Mouse (Mus musculus): Measurements from ENCODE around the gene Zfp58. TPM values are rescaled to one million over a fixed set of nuclear protein-coding genes. Genes with fewer than 3 reads are reported as not detected.
"Not testable (repeated sequence)": the region's sequence is repeated elsewhere in the genome, so short reads cannot be mapped to it uniquely, and the experiment has no call there.

The Zfp58 gene
- polyA plus RNA-seq, 2 experiments: 1.1 to 1.7 TPM

DNA sequence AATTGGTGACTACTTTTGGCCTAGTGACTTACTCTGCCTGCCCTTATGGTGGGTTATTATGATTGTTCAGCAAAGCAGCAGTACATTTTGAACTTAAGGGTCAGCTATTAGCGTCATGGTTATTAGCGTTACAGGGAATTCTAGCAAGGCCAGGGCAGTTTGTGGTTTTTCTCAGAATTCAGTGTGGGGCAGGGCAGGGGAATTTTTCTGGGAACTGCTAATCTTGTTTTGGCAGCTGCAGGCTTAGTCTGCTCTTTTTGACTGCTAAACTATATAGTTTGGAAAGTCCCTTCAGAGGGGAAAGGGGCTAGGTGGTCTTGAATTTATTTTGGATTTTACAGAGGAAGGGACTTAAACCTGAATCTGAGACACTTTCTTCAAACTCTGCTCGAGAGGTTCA lies 31.1 kb downstream of the Zfp58 start:
- no peaks in the 10 kb centered on the region for H3K27me3 ChIP-seq (ENCODE audit: control insufficient read depth, insufficient read depth, low read length)
- H3K36me3 ChIP-seq (replicated peaks; ENCODE audit: control insufficient read depth, insufficient read depth, low read depth): peaks cover 4% of the 10 kb centered on the region; the same call in 1 of the 2 replicates
- H3K27ac ChIP-seq: no peak overlapping the region
- ATAC-seq (ENCODE audit: insufficient read depth): no peak
- no peak overlapping the region for H3K4me2 ChIP-seq (ENCODE audit: low read depth)
- H3K9me3 ChIP-seq (ENCODE audit: control insufficient read depth, low read length): no peaks in the 10 kb centered on the region
- TF ChIP-seq EP300 (IDR thresholded peaks at IDR 0.05; ENCODE audit: low read depth): no peak
- no peak for TF ChIP-seq CTCF (IDR thresholded peaks at IDR 0.05; ENCODE audit: low read depth)
- no peak overlapping the region for H3K9ac ChIP-seq (replicated peaks)
- DNase-seq (ENCODE audit: low read depth in 3 of 3, low spot score in 3 of 3): no peak
- no peak overlapping the region for H3K4me3 ChIP-seq (ENCODE audit: insufficient read depth in 1 of 2, low read depth in 2 of 2, low read length in 2 of 2)
- H3K4me1 ChIP-seq (replicated peaks; ENCODE audit: control insufficient read depth in 2 of 2, insufficient read depth in 2 of 2, low read length in 1 of 2): no peaks in the 10 kb centered on the region
- 55% methylated on average over 3 of the region's 3 CpGs for WGBS (ENCODE audit: insufficient replicate concordance)

DNA sequence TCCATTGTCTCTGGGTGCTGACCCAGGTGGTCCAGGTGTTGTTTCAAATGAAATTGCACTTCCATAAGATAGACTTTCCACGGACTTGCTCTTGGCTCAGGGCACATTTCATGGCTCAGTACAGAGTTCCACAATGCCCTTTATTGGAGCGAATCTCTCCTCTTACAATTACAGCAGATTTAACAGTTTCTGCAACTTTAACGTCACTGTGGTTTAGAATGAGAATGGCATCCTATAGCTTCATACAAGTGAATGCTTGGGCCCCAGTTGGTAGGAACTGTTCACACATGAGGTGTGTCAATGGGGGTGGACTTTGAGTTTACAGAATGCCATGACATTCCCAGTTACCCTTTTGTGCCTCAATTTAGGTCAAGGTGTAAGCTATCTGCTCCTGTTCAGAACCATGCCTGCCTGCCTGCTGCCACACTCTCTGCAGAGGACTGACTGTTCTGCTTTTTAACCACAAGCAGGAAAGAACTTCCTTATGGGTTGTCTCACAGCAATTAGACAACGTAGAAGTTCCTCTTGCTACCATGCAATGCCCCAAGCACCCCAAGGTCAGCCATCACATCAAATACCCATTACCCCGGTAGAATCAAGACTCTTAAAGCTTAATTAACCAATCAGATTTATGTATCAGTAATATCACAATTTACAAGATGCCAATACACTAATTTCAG lies 36.7 kb downstream of the Zfp58 start:
- not testable (repeated sequence) for DNase-seq (ENCODE audit: low read depth in 3 of 3, low spot score in 3 of 3); H3K9ac ChIP-seq (replicated peaks); H3K27ac ChIP-seq; H3K9me3 ChIP-seq (ENCODE audit: control insufficient read depth, low read length); H3K4me2 ChIP-seq (ENCODE audit: low read depth); H3K27me3 ChIP-seq (ENCODE audit: control insufficient read depth, insufficient read depth, low read length); H3K4me1 ChIP-seq (replicated peaks; ENCODE audit: control insufficient read depth in 2 of 2, insufficient read depth in 2 of 2, low read length in 1 of 2); H3K4me3 ChIP-seq (ENCODE audit: insufficient read depth in 1 of 2, low read depth in 2 of 2, low read length in 2 of 2); H3K36me3 ChIP-seq (replicated peaks; ENCODE audit: control insufficient read depth, insufficient read depth, low read depth); ATAC-seq (ENCODE audit: insufficient read depth)
- WGBS (ENCODE audit: insufficient replicate concordance): 15% methylated on average over 2 of the region's 5 CpGs

DNA sequence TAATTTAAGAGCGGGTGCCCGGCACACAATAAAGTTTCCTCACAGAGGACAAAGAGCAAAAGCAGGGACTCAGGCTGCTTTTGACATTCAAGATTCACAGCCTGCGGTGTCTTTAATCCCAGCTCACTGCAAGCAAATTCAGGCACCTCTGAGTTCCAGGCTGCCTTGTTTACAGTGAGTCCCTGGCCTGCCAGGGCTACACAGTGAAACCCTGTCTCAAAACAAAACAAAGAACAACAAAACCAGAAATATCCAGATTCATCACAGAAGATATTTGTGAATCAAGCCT lies 48.4 kb downstream of the Zfp58 start:
- TF ChIP-seq EP300 (IDR thresholded peaks at IDR 0.05; ENCODE audit: low read depth): no peak
- TF ChIP-seq CTCF (IDR thresholded peaks at IDR 0.05; ENCODE audit: low read depth): no peak
- Histone ChIP-seq H3K9ac (replicated peaks) (peak overlapping the region; percentile 81; the same call in 1 of the 2 replicates), H3K4me1 (replicated peaks; ENCODE audit: control insufficient read depth in 2 of 2, insufficient read depth in 2 of 2, low read length in 1 of 2) (peaks cover 0 to 5% of the 10 kb centered on the region in 2 experiments; a peak in 1 of 4 replicates), H3K9me3 (ENCODE audit: control insufficient read depth, low read length) (no peaks in the 10 kb centered on the region), H3K27me3 (ENCODE audit: control insufficient read depth, insufficient read depth, low read length) (no peaks in the 10 kb centered on the region), H3K4me2 (ENCODE audit: low read depth) (peak overlapping the region; percentile 78), H3K4me3 (ENCODE audit: insufficient read depth in 1 of 2, low read depth in 2 of 2, low read length in 2 of 2) (peak overlapping the region; percentile 71 to 88; a peak in 3 of 4 replicates), H3K36me3 (replicated peaks; ENCODE audit: control insufficient read depth, insufficient read depth, low read depth) (no peaks in the 10 kb centered on the region), H3K27ac (no peak overlapping the region; the same call in 1 of the 2 replicates)
- DNase-seq (ENCODE audit: low read depth in 3 of 3, low spot score in 3 of 3): no peak
- no peak; the same call in 1 of the 2 replicates for ATAC-seq (ENCODE audit: insufficient read depth)
- WGBS (ENCODE audit: insufficient replicate concordance): 18% methylated on average over 3 of the region's 3 CpGs

DNA sequence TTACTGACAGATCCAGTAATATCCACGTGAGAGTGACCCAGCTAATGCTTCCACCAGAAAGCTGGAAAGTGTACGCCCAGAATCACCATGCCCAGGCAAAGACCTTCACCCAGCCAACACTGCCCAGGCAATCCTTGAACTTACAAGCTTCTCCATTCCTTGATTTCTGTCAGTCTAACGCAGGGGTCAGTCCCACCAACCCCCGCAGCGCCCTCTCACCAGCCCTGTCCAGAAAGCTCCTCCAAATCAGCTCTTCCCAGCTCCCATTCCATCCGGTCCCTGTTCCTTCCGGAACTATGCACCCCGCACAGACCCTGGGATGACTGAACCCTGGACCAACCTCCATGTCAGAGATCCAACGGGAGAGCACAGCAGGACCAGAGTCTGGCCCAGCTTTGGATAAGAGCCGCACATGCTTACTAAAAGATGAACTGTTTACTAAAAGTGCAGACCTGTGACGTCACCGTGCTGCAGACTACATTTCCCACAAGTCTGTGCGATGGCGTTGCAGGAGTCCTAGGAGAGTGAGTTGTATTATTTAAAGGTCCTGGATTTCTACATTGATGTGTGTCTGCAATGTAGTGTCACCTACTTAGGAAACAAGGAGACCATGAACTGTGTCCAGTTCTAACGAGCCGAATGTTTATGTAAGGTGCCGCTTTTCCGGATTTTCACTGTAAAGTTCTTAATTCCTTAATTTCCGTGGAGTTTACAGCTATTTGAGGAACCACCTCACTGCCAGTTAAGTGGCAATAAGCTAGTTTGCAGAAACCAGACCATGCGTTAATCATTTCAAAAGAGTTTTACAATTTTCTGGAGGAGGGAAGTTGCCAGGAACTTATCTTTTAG lies 49.0 kb downstream of the Zfp58 start, which contains the start of gene Zfp874a:
Gene Zfp874a, minus strand, starts transcription at position 453 of the 849 bp plus-strand sequence.
- no peak for TF ChIP-seq CTCF (IDR thresholded peaks at IDR 0.05; ENCODE audit: low read depth)
- no peak for TF ChIP-seq EP300 (IDR thresholded peaks at IDR 0.05; ENCODE audit: low read depth)
- H3K9ac ChIP-seq (replicated peaks): peak within 1 kb of the TSS; percentile 81
- under 1% methylated on average over 20 of the region's 20 CpGs for WGBS (ENCODE audit: insufficient replicate concordance)
- peak within 1 kb of the TSS; percentile 78 for H3K4me2 ChIP-seq (ENCODE audit: low read depth)
- H3K4me3 ChIP-seq (ENCODE audit: insufficient read depth in 1 of 2, low read depth in 2 of 2, low read length in 2 of 2): peak within 1 kb of the TSS; percentile 71 to 88
- H3K4me1 ChIP-seq (replicated peaks; ENCODE audit: control insufficient read depth in 2 of 2, insufficient read depth in 2 of 2, low read length in 1 of 2): peaks cover 0 to 5% of the 10 kb centered on the region in 2 experiments; a peak in 1 of 4 replicates
- H3K27me3 ChIP-seq (ENCODE audit: control insufficient read depth, insufficient read depth, low read length): no peaks in the 10 kb centered on the region
- no peaks in the 10 kb centered on the region for H3K9me3 ChIP-seq (ENCODE audit: control insufficient read depth, low read length)
- DNase-seq (ENCODE audit: low read depth in 3 of 3, low spot score in 3 of 3) (peak; percentile 77 to 79 (median 77)), ATAC-seq (ENCODE audit: insufficient read depth) (peak; percentile 96)
- H3K36me3 ChIP-seq (replicated peaks; ENCODE audit: control insufficient read depth, insufficient read depth, low read depth): no peaks in the 10 kb centered on the region
- peak within 1 kb of the TSS; percentile 41 for H3K27ac ChIP-seq

Other genes with a start within 250 kb of the Zfp58 start
- gene Zfp458, start 222.1 kb downstream of the Zfp58 start, polyA plus RNA-seq (2012; rRNA removed): 0.27 and 0.49 TPM in 2 replicates
- 0.28 and 0.34 TPM in 2 replicates for gene Zfp458, start 222.1 kb downstream of the Zfp58 start, polyA plus RNA-seq (2014; fragmentation: Nextera tagmentation; extraction: Ambion mirVana)
- gene Zfp457, start 194.1 kb downstream of the Zfp58 start, polyA plus RNA-seq (2012; rRNA removed): 0.42 and 0.44 TPM in 2 replicates
- gene Zfp457, start 194.1 kb downstream of the Zfp58 start, polyA plus RNA-seq (2014; fragmentation: Nextera tagmentation; extraction: Ambion mirVana): 0.24 TPM in 1 of 2 replicates, not detected in the other
- gene Zfp595, start 168.0 kb downstream of the Zfp58 start, polyA plus RNA-seq (2012; rRNA removed): 0.79 and 1.3 TPM in 2 replicates
- 1.1 TPM in 2 replicates for gene Zfp595, start 168.0 kb downstream of the Zfp58 start, polyA plus RNA-seq (2014; fragmentation: Nextera tagmentation; extraction: Ambion mirVana)
- gene Gm28044, start 140.0 kb downstream of the Zfp58 start, polyA plus RNA-seq (2012; rRNA removed): not detected in 2 replicates
- not detected in 2 replicates for gene Gm28044, start 140.0 kb downstream of the Zfp58 start, polyA plus RNA-seq (2014; fragmentation: Nextera tagmentation; extraction: Ambion mirVana)
- gene Zfp953, start 139.9 kb downstream of the Zfp58 start, polyA plus RNA-seq (2012; rRNA removed): 0.36 and 0.78 TPM in 2 replicates
- gene Zfp953, start 139.9 kb downstream of the Zfp58 start, polyA plus RNA-seq (2014; fragmentation: Nextera tagmentation; extraction: Ambion mirVana): 0.77 and 0.89 TPM in 2 replicates
- 0.10 TPM in 1 of 2 replicates, not detected in the other for gene Gm28041, start 124.8 kb downstream of the Zfp58 start, polyA plus RNA-seq (2012; rRNA removed)
- gene Gm28041, start 124.8 kb downstream of the Zfp58 start, polyA plus RNA-seq (2014; fragmentation: Nextera tagmentation; extraction: Ambion mirVana): 0.19 and 0.34 TPM in 2 replicates
- 0.19 and 0.22 TPM in 2 replicates for gene Zfp456, start 124.7 kb downstream of the Zfp58 start, polyA plus RNA-seq (2012; rRNA removed)
- 0.47 and 0.56 TPM in 2 replicates for gene Zfp456, start 124.7 kb downstream of the Zfp58 start, polyA plus RNA-seq (2014; fragmentation: Nextera tagmentation; extraction: Ambion mirVana)
- gene Zfp429, start 100.7 kb downstream of the Zfp58 start, polyA plus RNA-seq (2012; rRNA removed): 0.58 and 1.6 TPM in 2 replicates
- 1.5 and 1.7 TPM in 2 replicates for gene Zfp429, start 100.7 kb downstream of the Zfp58 start, polyA plus RNA-seq (2014; fragmentation: Nextera tagmentation; extraction: Ambion mirVana)
- gene Zfp459, start 79.1 kb downstream of the Zfp58 start, polyA plus RNA-seq (2012; rRNA removed): 0.07 and 0.16 TPM in 2 replicates
- gene Zfp459, start 79.1 kb downstream of the Zfp58 start, polyA plus RNA-seq (2014; fragmentation: Nextera tagmentation; extraction: Ambion mirVana): 0.17 and 0.42 TPM in 2 replicates
- gene Zfp874a, start 48.9 kb downstream of the Zfp58 start, polyA plus RNA-seq (2012; rRNA removed): 1.8 and 2.7 TPM in 2 replicates
- gene Zfp874a, start 48.9 kb downstream of the Zfp58 start, polyA plus RNA-seq (2014; fragmentation: Nextera tagmentation; extraction: Ambion mirVana): 5.3 and 5.9 TPM in 2 replicates
- gene Zfp874b, start 16.3 kb downstream of the Zfp58 start, polyA plus RNA-seq (2012; rRNA removed): 1.4 and 2.7 TPM in 2 replicates
- gene Zfp874b, start 16.3 kb downstream of the Zfp58 start, polyA plus RNA-seq (2014; fragmentation: Nextera tagmentation; extraction: Ambion mirVana): 1.9 and 3.2 TPM in 2 replicates
- not detected in 2 replicates for gene Gm26965, start 25.6 kb upstream of the Zfp58 start, polyA plus RNA-seq (2012; rRNA removed)
- not detected in 2 replicates for gene Gm26965, start 25.6 kb upstream of the Zfp58 start, polyA plus RNA-seq (2014; fragmentation: Nextera tagmentation; extraction: Ambion mirVana)
- gene Zfp87, start 25.6 kb upstream of the Zfp58 start, polyA plus RNA-seq (2012; rRNA removed): 4.2 and 5.3 TPM in 2 replicates
- 8.7 and 10.6 TPM in 2 replicates for gene Zfp87, start 25.6 kb upstream of the Zfp58 start, polyA plus RNA-seq (2014; fragmentation: Nextera tagmentation; extraction: Ambion mirVana)
- gene Zfp748, start 53.3 kb upstream of the Zfp58 start, polyA plus RNA-seq (2012; rRNA removed): 1.9 and 2.0 TPM in 2 replicates
- gene Zfp748, start 53.3 kb upstream of the Zfp58 start, polyA plus RNA-seq (2014; fragmentation: Nextera tagmentation; extraction: Ambion mirVana): 4.9 and 5.1 TPM in 2 replicates
- gene Zfp729b, start 109.2 kb upstream of the Zfp58 start, polyA plus RNA-seq (2012; rRNA removed): 0.43 and 0.80 TPM in 2 replicates
- gene Zfp729b, start 109.2 kb upstream of the Zfp58 start, polyA plus RNA-seq (2014; fragmentation: Nextera tagmentation; extraction: Ambion mirVana): 1.5 and 1.6 TPM in 2 replicates
- not detected in 2 replicates for gene Gm49345, start 137.2 kb upstream of the Zfp58 start, polyA plus RNA-seq (2012; rRNA removed)
- not detected in 2 replicates for gene Gm49345, start 137.2 kb upstream of the Zfp58 start, polyA plus RNA-seq (2014; fragmentation: Nextera tagmentation; extraction: Ambion mirVana)
- 0.49 and 0.77 TPM in 2 replicates for gene Zfp729a, start 137.2 kb upstream of the Zfp58 start, polyA plus RNA-seq (2012; rRNA removed)
- 0.80 and 1.5 TPM in 2 replicates for gene Zfp729a, start 137.2 kb upstream of the Zfp58 start, polyA plus RNA-seq (2014; fragmentation: Nextera tagmentation; extraction: Ambion mirVana)
- gene Zfp738, start 186.5 kb upstream of the Zfp58 start, polyA plus RNA-seq (2012; rRNA removed): 1.4 and 1.6 TPM in 2 replicates
- 1.8 TPM in 2 replicates for gene Zfp738, start 186.5 kb upstream of the Zfp58 start, polyA plus RNA-seq (2014; fragmentation: Nextera tagmentation; extraction: Ambion mirVana)
- gene Zfp65, start 228.6 kb upstream of the Zfp58 start, polyA plus RNA-seq (2012; rRNA removed): 0.82 and 1.2 TPM in 2 replicates
- gene Zfp65, start 228.6 kb upstream of the Zfp58 start, polyA plus RNA-seq (2014; fragmentation: Nextera tagmentation; extraction: Ambion mirVana): 0.62 and 1.0 TPM in 2 replicates